Mouse (Mus musculus) thymus, postnatal 10 days (tissue): ENCODE results near the gene Gm10271.

Experiments used
- DNase-seq, 2 experiments: peaks; one replicate each; pipeline ENCODE4 v3.0.0; 2021; ENCODE audit warnings: low spot score in 2 of 2

Gene Gm10271

DNA sequence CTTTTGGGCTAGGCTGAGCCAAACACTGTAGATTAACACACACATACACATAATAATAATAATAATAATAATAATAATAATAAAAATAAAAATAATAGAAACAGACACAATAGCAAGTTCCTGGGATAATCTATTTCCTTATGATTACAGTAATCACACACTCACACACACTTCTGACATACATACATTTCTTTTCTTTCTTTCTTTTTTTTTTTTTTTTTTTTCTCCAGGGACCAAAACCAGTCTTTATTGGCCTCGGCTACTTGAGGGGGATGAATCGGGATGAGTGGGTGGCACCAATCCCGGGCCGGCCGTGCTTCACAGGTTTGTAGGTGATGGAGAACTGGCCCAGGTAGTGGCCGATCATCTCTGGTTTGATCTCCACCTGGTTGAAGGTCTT is at the start of gene Gm10271:
Gm10271 (minus strand) TSS at position 101 of the 400 bp plus-strand sequence.
- no peak for DNase-seq

- no peak for DNase-seq
These were observed 48.8 kb upstream of the Gm10271 start for GRCm38 (mm10) chr10:117021020-117021754.

DNA sequence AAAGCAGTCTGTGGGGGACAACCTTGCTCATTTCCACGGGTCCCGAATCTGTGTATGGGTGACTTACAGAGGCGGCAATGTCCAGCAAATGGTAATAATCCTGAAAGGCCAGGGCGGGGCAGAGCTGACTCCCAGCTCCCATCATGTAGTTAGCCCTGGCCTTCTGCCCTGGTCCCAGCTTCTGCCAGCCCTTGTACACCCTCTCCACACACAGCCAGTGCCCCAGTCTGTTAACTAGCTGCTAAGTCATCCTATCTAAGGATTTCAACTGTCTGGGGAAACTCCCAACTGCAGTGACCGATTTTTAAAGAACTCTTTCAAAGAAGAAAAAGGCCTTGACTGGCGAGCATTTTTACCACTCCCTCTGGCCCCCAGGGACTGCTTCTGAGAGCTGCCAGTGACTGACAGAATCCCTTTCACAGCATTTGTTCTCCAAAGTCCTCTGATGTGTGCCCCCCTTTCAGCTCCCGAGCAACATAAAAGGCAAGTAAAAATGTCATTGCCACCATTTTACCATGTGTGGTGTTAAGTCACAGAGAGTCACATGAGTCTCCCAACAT is 46.0 kb upstream of the Gm10271 start:
- no peak for DNase-seq

- DNase-seq, result no peak
These were observed 42.2 kb upstream of the Gm10271 start for GRCm38 (mm10) chr10:117014565-117014964.

GRCm38 (mm10) chr10:117013689-117014390 is 41.4 kb upstream of the Gm10271 start:
- DNase-seq, result no peak

DNA sequence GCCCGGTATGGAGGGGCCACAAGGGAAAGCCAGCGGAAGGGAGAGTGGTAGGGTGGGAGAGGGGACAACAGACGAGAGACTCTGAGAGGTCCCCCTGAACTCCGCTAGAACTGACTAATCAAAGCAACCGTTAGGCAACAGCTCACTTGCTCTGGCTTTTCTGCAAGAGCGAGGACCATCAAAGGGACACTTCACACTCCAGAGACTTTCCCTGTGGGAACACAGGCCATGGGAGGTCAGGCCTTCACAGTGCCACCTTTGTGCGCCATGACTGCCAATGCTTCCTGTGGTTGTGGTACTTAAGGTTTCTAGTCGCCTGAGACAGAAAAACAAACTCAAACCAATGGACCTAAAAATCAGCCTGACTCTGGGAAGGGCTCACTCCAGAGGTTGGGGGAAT is 38.6 kb upstream of the Gm10271 start:
- DNase-seq, result no peak

GRCm38 (mm10) chr10:117009691-117010090 is 37.3 kb upstream of the Gm10271 start:
- DNase-seq, result no peak

- DNase-seq, result no peak
These were observed 33.5 kb upstream of the Gm10271 start for GRCm38 (mm10) chr10:117005707-117006464.

- DNase-seq, result no peak
These were observed 32.3 kb upstream of the Gm10271 start for GRCm38 (mm10) chr10:117004695-117005094.

DNA sequence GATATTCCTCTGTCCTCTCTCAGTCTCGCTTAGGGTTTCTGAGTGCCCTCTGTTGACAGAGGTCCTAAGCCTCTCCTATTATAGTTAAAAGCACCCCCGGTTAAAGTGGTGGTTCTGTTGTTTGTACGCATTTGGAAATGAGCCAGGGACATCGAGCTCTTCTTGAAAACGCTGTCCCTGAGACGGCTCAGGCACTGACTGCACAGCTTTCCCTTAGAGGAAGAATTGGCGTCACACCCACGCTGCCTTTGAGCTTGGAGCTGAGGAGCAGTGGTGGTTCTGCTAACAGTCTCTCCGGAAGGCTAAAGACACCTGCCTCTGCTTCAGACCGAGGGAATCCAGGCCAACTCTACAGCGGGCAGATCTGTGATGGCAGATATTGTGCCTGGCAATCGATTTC is 28.6 kb upstream of the Gm10271 start:
- DNase-seq, result no peak

GRCm38 (mm10) chr10:116998716-116999455 is 26.5 kb upstream of the Gm10271 start:
- no peak for DNase-seq

DNA sequence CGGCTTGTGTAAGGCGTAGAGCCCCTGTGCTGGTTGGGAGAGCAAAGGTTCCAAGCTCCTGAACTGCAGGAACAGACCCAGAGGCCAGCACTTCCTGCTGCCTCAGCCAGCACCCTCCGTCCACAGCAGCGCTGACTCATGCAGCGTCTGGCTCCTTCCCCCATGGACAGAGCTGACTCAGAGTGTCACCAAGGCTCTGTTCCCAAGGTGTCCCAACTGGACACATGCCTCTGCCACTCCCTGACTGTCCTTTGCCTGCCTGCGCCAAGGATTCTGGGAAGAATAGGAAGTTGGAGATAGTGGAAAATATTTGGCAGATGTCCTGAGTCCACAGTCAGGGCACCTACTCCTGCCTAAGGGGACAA is 23.8 kb upstream of the Gm10271 start:
- DNase-seq, result no peak

- no peak for DNase-seq
These were observed 23.3 kb upstream of the Gm10271 start for GRCm38 (mm10) chr10:116995584-116996235.

GRCm38 (mm10) chr10:116995162-116995561 is 22.8 kb upstream of the Gm10271 start:
- DNase-seq, result no peak

DNA sequence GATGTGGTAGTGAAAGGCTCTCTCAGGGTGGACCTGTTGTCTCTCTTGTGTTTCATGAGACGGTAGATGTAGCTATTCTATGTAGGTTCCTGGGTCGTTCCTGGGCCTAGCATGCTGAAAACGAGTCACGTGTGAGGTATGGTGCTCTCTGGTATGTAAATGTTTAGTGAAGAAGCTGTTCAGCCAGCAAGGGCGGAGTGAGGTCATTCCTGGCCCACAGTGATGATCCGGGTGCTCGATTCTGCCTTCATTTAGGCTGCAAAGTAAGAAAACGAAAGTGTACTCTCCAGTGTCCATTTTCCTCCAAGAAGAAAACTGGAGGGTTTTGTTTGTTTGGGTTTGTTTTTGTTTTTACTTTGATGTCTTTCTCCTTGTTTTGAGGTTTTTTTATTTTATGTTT is 21.6 kb upstream of the Gm10271 start:
- no peak for DNase-seq

DNA sequence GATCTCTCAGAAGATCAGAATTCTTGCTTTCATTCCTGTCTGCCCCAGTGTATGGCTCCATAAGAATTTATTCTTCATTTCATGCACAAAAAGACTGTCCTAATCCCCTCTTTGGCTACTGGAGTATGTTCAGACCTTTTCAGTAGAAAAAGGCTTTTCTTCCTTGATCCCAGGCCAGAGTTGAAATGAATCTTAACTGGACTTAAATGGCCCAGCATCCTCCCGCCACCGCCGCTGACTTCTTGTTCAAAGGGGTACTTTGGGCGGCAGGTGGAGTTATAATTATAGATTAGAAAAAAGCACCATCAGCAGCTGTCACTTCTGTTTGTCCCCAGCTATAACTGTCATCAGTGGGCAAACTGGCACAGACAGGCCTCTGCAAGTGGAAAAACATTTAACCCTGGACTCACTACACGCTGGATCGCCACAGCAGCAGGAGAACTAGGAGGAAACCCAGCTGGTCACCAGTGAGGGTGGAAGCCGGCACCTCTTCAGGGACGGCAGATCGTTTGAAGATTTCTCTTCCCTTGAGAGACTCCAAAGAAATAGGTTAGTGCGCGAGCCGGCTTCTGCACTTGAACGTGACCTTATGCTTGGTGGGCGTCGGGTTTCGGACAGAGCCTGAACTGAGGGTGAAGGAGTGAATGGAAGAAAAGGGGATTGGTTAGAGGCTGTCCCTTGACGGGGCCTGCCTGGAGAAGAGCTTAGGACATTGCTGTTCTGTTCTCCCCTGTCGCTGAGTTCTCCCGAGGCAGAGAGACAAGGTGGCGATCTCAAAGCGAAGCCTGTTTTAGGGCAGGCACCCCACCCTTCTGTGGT is 14.1 kb upstream of the Gm10271 start, which contains the start of gene Best3:
Best3 (plus strand) TSS at position 51 of the 819 bp plus-strand sequence.
- DNase-seq, result no peak

- no peak for DNase-seq
These were observed 12.4 kb upstream of the Gm10271 start for GRCm38 (mm10) chr10:116984836-116985235.

GRCm38 (mm10) chr10:116982526-116982925 is 10.1 kb upstream of the Gm10271 start:
- DNase-seq, result no peak

DNA sequence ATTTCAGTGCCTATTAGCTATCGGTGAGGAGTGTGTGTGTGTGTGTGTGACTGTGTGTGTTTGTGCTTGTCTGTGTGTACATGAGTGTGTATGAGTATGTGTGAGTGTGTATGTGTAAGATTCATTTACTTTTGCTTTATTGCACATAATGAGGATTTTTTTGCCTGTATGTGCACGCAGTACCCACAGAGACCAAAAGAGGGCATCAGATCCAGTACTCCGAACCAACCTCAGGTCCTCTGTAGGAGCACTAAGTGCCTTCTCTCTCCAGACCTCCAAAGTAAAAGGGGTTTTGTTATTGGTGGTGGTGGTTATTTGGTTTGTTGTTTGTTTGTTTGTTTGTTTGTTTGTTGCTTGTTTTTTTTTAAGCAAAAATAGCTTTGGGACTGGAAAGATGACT is 8.5 kb upstream of the Gm10271 start:
- DNase-seq, result peak in 1 of 2 experiments; percentile 41

- no peak for DNase-seq
These were observed 7.9 kb upstream of the Gm10271 start for GRCm38 (mm10) chr10:116980273-116980672.
